Mouse (Mus musculus) heart, embryonic 14.5 days (tissue): ENCODE measurements around the gene Grk3. TPM values are rescaled to one million over a fixed set of nuclear protein-coding genes. Genes with fewer than 3 reads are reported as not detected.

Experiments
- ATAC-seq: fragments of 200-750 bp; cut with Nextera tagmentation; 2 replicates; pipeline ENCODE4 v1.8.0; 2017; ENCODE audit warnings: low read depth, moderate TSS enrichment; ENCODE audit not compliant: insufficient number of reproducible peaks, insufficient read depth, low FRiP score
- H3K27ac ChIP-seq, 2 experiments: fragments of 200-500 bp in 1 of 2; fragments of 300-500 bp in 1 of 2; sonication (generic) in 1 of 2; replicated peaks in 1 of 2; 2 replicates each; pipeline ENCODE4 v1.5.1; 2012 to 2014; ENCODE audit warnings: low read depth in 2 of 2, low read length in 2 of 2, control low read depth in 1 of 2, mild to moderate bottlenecking in 1 of 2, mixed read lengths in 1 of 2; ENCODE audit not compliant: control insufficient read depth in 1 of 2, insufficient read depth in 1 of 2
- H3K27me3 ChIP-seq: fragments of 300-500 bp; sonication (generic); 2 replicates; pipeline ENCODE4 v1.6.1; 2014; ENCODE audit warnings: mild to moderate bottlenecking, low read length, control low read depth; ENCODE audit not compliant: control insufficient read depth, insufficient read depth
- H3K36me3 ChIP-seq: fragments of 300-500 bp; sonication (generic); 2 replicates; pipeline ENCODE4 v1.6.1; 2014; ENCODE audit warnings: mild to moderate bottlenecking, control low read depth, low read length, mixed read lengths; ENCODE audit not compliant: control insufficient read depth, insufficient read depth
- H3K4me1 ChIP-seq, 2 experiments: fragments of 200-500 bp in 1 of 2; fragments of 300-500 bp in 1 of 2; sonication (generic) in 1 of 2; 2 replicates each; pipeline ENCODE4 v1.6.1; 2012 to 2014; ENCODE audit warnings: low read length in 2 of 2, control low read depth in 1 of 2, mixed read lengths in 1 of 2; ENCODE audit not compliant: control insufficient read depth in 2 of 2, insufficient read depth in 2 of 2
- H3K4me2 ChIP-seq: fragments of 300-500 bp; sonication (generic); 2 replicates; pipeline ENCODE4 v1.6.1; 2014; ENCODE audit warnings: mild to moderate bottlenecking, low read length
- H3K4me3 ChIP-seq, 2 experiments: fragments of 200-500 bp in 1 of 2; fragments of 300-500 bp in 1 of 2; sonication (generic) in 1 of 2; 2 replicates each; pipeline ENCODE4 v1.5.1; 2012 to 2014; ENCODE audit warnings: low read length in 2 of 2, mild to moderate bottlenecking in 2 of 2, control low read depth in 1 of 2, low read depth in 1 of 2, moderate library complexity in 1 of 2; ENCODE audit not compliant: control insufficient read depth in 1 of 2, insufficient read depth in 1 of 2
- H3K9ac ChIP-seq: fragments of 300-500 bp; sonication (generic); 2 replicates; pipeline ENCODE4 v1.6.1; 2014; ENCODE audit warnings: mild to moderate bottlenecking, low read length
- H3K9me3 ChIP-seq: fragments of 300-500 bp; sonication (generic); 2 replicates; pipeline ENCODE4 v1.6.1; 2016; ENCODE audit warnings: low read length, control low read depth; ENCODE audit not compliant: control insufficient read depth
- WGBS: fragments of 180-500 bp; shearing (Covaris S2); extraction: QIAGEN DNeasy Blood & Tissue Kit; methylation state at CpG from one replicate; pipeline ENCODE4 v1.1.7; 2014; 5-methylcytosine and 5-hydroxymethylcytosine counted together
- polyA plus RNA-seq: library from polyadenylated mRNA; unstranded; fragments of >200 nt; fragmentation: Nextera tagmentation; extraction: Ambion mirVana; gene quantifications from 2 replicates; pipeline ENCODE4 v1.2.1, GENCODE M21; 2014

Grk3 gene
- polyA plus RNA-seq, 1 experiment from 2014 or later, result 13.3 TPM

DNA sequence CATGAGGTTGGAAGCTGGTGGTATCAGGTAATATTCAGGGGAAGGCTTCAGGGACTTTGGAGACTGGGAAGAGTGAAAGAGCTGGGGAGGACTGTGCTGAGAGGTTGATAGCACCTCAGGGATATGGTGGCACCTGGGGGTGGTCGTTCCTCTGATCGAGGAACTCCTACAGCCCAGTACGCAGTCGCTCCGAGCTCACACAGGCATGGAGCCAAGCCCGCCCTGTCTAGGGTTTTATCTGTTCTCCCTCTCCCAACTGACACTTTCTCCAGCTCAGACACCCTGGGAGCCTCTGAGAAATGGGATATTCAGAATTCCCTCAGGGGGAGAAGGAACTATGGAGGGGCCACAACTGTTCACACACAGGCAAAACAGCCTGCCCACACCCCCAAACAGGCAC lies 25.2 kb upstream of the Grk3 start:
- peak overlapping the region; percentile 16 to 43; a peak in 1 of 4 replicates for H3K27ac ChIP-seq
- H3K4me2 ChIP-seq, result no peak overlapping the region
- no peak for ATAC-seq
- WGBS, result 22% methylated on average over 6 of the region's 6 CpGs
- peaks cover 17 to 30% of the 10 kb centered on the region in 2 experiments for H3K4me1 ChIP-seq
- H3K9ac ChIP-seq, result no peak overlapping the region
- H3K9me3 ChIP-seq, result peaks cover 3% of the 10 kb centered on the region; the same call in 1 of the 2 replicates
- no peak overlapping the region for H3K4me3 ChIP-seq
- no peaks in the 10 kb centered on the region for H3K36me3 ChIP-seq
- H3K27me3 ChIP-seq, result no peaks in the 10 kb centered on the region

DNA sequence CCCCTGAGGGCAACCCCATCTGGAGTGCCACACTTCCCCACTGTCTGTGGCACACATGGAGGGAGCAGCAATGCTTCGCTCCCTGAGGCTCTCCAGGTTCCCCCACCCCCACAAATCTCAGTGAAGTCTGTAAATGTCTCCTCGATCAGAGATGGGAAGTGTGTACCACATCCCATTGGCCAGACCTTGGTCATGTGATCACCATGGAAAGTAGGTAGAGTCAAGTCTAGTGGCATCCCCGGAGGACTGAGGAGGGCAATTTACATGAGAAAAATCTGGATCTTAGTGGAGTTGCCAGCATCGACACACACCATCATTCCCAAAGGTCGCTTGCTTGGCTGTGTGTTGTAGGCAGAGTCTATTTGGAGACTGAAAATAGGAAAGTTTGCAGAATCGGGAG lies 23.0 kb upstream of the Grk3 start:
- peaks cover 21 to 46% of the 10 kb centered on the region in 2 experiments for H3K4me1 ChIP-seq
- no peaks in the 10 kb centered on the region for H3K27me3 ChIP-seq
- no peaks in the 10 kb centered on the region for H3K36me3 ChIP-seq
- H3K9ac ChIP-seq, result no peak overlapping the region
- no peak overlapping the region for H3K4me2 ChIP-seq
- peaks cover 3% of the 10 kb centered on the region; the same call in 1 of the 2 replicates for H3K9me3 ChIP-seq
- H3K4me3 ChIP-seq, result no peak overlapping the region
- no peak overlapping the region for H3K27ac ChIP-seq
- WGBS, result 88% methylated on average over 6 of the region's 6 CpGs
- ATAC-seq, result no peak

GRCm38 (mm10) chr5:113035094-113036047 lies 19.8 kb upstream of the Grk3 start:
- Histone ChIP-seq H3K4me3 (no peak overlapping the region), H3K9me3 (peaks cover 3% of the 10 kb centered on the region; the same call in 1 of the 2 replicates), H3K27ac (0 out of 4 replicates have a peak overlapping the region, but pooled peaks of 1 of the 2 experiments have one; percentile 19), H3K27me3 (no peaks in the 10 kb centered on the region), H3K9ac (no peak overlapping the region), H3K4me2 (no peak overlapping the region), H3K36me3 (no peaks in the 10 kb centered on the region), H3K4me1 (peaks cover 5 to 21% of the 10 kb centered on the region in 2 experiments)
- no peak for ATAC-seq
- WGBS, result 55% methylated on average over 10 of the region's 10 CpGs

DNA sequence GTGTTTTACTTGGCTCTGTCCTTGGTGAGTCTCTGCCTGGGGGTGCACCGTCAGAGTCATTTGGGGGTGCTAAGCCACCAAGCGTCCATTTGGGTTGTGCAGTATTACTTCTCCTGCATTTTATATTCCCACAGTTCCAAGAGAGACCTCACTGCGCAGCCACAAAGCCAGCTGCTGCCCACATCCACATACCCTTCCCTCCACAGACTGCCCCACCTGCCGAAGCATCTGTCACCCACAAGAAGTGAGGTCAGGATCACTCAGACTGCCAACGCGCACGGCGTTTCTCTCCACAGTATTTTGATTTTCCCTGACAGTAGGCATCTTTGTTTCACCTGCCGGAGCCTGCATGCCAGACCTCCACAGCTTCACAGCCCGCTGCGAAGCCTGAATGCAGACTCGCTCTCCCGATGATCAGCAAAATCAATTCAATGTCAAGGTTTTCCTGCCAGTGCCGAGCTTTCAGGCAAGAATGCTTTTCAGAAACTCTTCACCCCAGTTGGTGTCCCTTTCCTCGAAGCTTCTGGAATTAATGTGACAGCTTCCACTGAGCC lies 15.7 kb upstream of the Grk3 start:
- H3K4me1 ChIP-seq, result peaks cover 5 to 20% of the 10 kb centered on the region in 2 experiments
- H3K9ac ChIP-seq, result no peak overlapping the region
- 75% methylated on average over 15 of the region's 15 CpGs for WGBS
- no peak overlapping the region for H3K4me2 ChIP-seq
- no peaks in the 10 kb centered on the region for H3K36me3 ChIP-seq
- H3K27ac ChIP-seq, result no peak overlapping the region
- H3K27me3 ChIP-seq, result no peaks in the 10 kb centered on the region
- no peak for ATAC-seq
- H3K4me3 ChIP-seq, result no peak overlapping the region
- H3K9me3 ChIP-seq, result no peaks in the 10 kb centered on the region

DNA sequence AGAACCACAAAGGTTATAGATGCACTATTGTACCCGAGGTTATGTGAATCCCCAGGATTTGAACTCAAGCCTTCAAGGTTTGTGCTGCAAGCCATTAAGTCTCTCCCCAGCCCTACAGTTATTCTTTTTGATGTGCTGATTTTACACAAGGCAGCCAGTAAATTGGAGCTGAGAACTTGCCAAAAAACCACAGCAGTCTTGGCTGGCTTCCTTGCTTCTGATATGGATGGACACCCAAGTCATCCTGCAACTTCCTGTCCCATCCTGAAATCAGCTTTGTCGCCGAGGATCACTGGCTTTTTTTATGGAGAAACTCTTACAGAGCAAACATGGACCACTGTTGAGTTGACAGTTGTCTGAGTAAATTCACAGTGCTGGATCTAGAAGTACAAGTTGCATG lies 14.5 kb upstream of the Grk3 start:
- H3K27me3 ChIP-seq, result no peaks in the 10 kb centered on the region
- no peak for ATAC-seq
- 57% methylated on average over 3 of the region's 3 CpGs for WGBS
- peaks cover 0 to 8% of the 10 kb centered on the region in 2 experiments; a peak in 2 of 4 replicates for H3K4me1 ChIP-seq
- no peak overlapping the region for H3K4me2 ChIP-seq
- no peaks in the 10 kb centered on the region for H3K36me3 ChIP-seq
- H3K27ac ChIP-seq, result no peak overlapping the region
- H3K4me3 ChIP-seq, result no peak overlapping the region
- H3K9me3 ChIP-seq, result no peaks in the 10 kb centered on the region
- H3K9ac ChIP-seq, result no peak overlapping the region

DNA sequence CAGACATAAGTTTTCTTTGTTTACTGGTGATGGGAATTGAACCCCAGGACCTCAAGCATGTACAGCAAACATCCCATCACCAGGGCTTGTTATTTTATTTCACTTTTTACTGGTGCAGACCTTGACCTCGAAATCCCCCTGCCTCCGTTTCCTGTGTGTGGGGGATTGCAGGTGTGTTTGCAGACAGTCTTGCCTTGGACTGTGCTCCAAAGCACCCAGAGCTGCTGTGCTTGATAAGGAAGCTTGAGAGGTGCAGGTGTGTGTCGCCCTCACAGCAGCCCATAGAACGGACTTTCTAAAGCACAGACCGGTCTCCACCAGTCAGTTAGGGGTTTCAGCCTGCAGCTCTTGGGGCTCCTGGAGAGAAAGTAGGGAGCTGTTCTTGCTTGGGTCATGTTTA lies 11.1 kb upstream of the Grk3 start:
- H3K36me3 ChIP-seq, result no peaks in the 10 kb centered on the region
- no peaks in the 10 kb centered on the region for H3K27me3 ChIP-seq
- H3K4me2 ChIP-seq, result no peak overlapping the region
- H3K9ac ChIP-seq, result no peak overlapping the region
- peaks cover 9 to 13% of the 10 kb centered on the region in 2 experiments for H3K4me1 ChIP-seq
- H3K9me3 ChIP-seq, result no peaks in the 10 kb centered on the region
- ATAC-seq, result no peak
- no peak overlapping the region for H3K27ac ChIP-seq
- H3K4me3 ChIP-seq, result no peak overlapping the region
- WGBS, result 90% methylated on average over 5 of the region's 5 CpGs

DNA sequence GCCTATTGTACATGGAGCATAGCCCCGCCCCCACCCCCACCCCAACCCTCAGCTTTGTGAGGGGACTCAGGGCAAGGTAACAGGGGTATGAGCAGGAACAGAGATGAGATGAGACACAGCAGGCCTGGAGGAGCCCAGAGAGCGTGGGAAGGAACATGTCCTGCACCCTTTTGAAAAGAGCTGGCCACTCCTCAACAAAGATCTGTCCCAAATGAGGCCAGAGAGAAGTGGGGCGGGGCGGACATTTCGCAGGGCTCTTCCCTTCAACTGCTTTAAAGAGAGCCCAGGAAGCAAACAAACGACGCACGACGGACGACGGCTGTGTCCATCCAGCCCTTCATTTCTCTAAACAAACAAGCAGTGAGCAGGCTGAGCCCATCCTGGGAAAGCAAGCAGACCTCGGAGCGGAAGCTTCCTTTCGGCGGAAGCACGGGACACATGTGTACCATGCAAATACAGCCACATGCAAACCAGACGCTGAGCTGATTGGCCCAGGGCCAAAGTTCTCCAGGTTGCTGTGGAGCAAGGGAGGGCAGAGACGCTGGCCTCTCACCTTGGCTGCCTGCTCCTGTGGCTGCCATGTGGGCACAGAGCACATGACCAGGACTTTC lies 8.7 kb upstream of the Grk3 start:
- Histone ChIP-seq H3K4me1 (peaks cover 9 to 13% of the 10 kb centered on the region in 2 experiments), H3K36me3 (no peaks in the 10 kb centered on the region), H3K27ac (no peak overlapping the region; a peak in 1 of 4 replicates), H3K4me3 (no peak overlapping the region), H3K4me2 (peak overlapping the region; percentile 50), H3K27me3 (no peaks in the 10 kb centered on the region), H3K9ac (peak overlapping the region; percentile 31; the same call in 1 of the 2 replicates), H3K9me3 (no peaks in the 10 kb centered on the region)
- WGBS, result 36% methylated on average over 18 of the region's 18 CpGs
- ATAC-seq, result no peak
